Mouse (Mus musculus) cerebral cortex, adult 2 months (tissue): ENCODE data around the gene Opn4.

ENCODE experiments used
- WGBS: fragments of 180-500 bp; shearing (Covaris S2); methylation state at CpG from one replicate; pipeline ENCODE4 v1.1.7; 2018; 5-methylcytosine and 5-hydroxymethylcytosine counted together

The Opn4 gene

GRCm38 (mm10) chr14:34562393-34562792 is 37.5 kb downstream of the Opn4 start:
- WGBS, result 46% methylated on average over 2 of the region's 2 CpGs

- 90% methylated on average over 8 of the region's 8 CpGs for WGBS
Measured at GRCm38 (mm10) chr14:34561647-34562046, 38.3 kb downstream of the Opn4 start.

- WGBS, result 90% methylated on average over 9 of the region's 9 CpGs
Measured at GRCm38 (mm10) chr14:34558947-34559346, 41.0 kb downstream of the Opn4 start.

DNA sequence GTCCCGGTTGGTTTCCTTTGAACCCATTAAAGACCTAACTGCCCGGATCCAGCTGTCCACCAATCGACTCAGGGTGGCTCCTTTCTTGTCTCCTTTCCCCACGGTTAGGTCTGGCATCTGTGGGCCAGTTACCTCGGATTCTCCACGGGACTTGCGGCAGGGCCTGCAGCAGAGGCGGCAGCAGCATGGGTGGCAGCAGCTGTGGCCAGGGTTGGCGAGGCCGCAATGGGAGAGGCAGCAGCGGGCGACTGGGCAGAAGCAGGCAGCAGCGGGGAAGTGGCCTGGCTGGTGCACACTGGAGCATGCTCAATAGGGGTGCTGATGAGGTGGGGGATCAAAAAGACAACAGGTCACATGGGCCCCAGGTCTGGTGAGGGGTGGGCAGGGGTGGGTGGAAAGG is 44.7 kb downstream of the Opn4 start:
- 69% methylated on average over 13 of the region's 13 CpGs for WGBS

DNA sequence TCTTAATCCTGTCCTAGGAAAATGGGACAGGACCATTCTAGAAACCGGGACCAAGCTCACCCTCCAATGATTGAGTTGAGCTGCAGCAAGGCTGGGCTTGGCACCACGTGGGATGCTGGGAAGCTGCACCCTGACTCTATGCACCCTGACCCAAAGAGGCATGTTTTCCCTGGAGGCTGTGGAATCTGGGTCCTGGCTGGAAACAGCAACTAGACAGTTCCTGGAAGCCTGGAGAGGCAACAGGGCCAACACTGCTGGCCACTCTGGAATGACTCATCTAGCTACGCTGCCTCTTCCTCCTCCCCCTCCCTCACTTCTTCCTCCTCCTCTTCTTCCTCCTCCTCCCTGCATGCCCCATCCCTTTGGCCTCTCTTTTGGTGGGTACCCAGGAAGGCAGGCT is 45.9 kb downstream of the Opn4 start:
- WGBS, result 54% methylated on average over 3 of the region's 3 CpGs

DNA sequence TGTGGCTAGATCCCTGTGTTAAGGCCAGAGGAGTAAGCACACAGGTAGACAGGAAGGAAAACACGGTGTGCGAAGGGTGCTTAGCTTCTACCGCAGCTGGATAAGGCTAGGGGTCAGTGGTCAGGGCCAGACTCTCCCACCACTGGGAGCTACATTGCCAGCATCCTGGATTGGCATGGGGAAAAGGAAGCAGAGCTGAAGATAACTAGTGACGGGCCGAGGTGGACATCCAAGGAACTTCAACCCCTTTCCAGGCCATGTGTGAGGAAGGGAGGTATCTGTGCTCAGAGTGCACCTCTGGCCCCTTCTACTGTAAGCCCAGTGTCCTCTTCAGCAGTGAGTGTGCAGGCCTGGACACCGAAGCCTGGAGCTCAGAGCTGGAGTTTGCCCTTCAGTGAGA is 46.5 kb downstream of the Opn4 start:
- 87% methylated on average over 6 of the region's 6 CpGs for WGBS

DNA sequence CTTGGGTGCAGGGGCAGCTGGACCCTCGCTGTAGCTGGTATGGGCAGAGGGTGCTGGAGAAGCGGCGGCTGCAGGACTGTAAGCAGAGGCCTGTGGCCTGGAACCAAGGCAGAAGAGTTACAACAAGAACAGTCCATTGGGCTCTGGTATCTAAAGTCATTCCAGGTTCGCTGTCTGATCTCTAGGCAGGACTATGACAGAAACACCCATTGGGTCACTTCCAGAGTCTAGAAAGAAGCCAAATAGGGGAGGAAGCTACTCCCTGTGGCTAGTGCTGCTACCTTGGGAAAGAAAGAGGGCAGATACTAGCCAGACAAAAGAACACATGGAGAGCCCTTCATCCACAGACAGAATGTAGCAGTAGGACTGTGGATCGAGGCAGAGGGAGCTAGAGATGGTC is 47.7 kb downstream of the Opn4 start:
- 93% methylated on average over 5 of the region's 5 CpGs for WGBS

GRCm38 (mm10) chr14:34549004-34549671 is 50.8 kb downstream of the Opn4 start:
- WGBS, result under 1% methylated on average over 53 of the region's 55 CpGs

DNA sequence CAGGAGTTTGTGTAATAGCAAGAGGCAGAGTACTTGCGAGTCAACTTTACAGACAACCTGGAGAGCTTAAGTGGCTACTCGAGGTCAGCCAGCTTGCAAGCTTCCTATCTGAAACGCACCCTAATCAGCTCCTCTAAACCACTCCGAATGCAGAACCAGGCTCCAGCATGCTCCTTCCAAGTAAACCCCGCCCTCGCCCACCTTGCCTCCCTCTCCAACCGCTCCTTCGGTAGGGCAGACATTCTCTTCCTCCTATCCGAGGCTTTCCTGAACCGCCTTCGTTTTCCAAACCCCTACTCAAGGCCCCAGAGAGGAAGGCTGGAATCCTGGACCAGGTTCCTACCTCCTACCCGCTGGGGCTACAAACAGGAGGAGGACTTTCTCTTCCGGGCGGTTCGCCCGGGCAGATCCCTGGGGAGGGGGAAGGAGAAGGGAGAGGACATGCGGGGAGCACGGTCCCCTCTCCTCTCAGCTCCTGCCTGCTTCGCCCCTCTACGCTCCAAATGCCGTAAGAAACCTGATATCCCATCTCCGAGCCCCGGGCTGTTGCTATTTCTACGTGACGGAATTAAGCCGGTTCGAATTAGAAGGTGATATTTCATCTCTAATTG is 51.4 kb downstream of the Opn4 start:
- WGBS, result 7% methylated on average over 27 of the region's 27 CpGs

- WGBS, result 38% methylated on average over 2 of the region's 2 CpGs
Measured at GRCm38 (mm10) chr14:34544545-34544944, 55.4 kb downstream of the Opn4 start.

- WGBS, result 84% methylated on average over 6 of the region's 6 CpGs
Measured at GRCm38 (mm10) chr14:34544001-34544400, 55.9 kb downstream of the Opn4 start.

DNA sequence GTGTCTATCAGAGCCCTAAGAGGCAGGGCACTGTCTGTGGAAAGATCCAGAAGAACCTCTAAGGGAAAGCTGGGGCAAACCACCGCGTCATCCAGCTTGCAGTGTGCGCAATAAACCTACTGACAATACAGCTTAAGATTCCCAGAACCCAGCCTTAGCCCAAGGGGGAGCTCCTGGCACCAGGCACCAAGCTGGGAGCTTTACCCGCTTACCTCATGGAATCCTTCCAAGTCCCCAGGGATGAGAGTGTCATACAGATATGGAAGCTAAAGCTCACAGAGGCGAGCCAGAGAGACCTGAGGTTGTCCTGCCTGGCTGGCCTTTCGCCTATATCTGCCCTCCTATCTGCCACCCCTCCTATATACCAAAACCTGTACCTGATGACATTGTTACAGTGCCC is 56.3 kb downstream of the Opn4 start:
- 81% methylated on average over 6 of the region's 6 CpGs for WGBS

DNA sequence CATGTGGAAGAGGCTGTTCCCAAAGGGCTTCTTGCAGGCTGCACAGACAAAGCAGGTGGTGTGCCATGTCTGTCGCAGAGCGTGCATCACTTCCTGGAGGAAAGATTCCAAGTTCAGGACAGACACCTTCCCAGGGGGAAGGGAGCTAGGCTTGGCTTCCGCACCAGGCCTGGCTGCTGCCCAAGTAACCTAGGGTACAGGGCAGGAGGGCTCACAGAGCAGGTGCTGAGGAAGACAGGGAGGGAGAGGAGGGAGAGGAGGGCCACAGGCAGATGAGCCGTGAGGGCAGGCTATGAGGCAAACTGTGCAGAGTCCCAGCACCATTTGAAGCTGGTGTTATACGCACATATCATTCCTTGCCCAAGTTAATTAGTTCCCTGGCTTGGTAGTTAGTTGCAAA is 58.0 kb downstream of the Opn4 start:
- WGBS, result 87% methylated on average over 5 of the region's 5 CpGs

DNA sequence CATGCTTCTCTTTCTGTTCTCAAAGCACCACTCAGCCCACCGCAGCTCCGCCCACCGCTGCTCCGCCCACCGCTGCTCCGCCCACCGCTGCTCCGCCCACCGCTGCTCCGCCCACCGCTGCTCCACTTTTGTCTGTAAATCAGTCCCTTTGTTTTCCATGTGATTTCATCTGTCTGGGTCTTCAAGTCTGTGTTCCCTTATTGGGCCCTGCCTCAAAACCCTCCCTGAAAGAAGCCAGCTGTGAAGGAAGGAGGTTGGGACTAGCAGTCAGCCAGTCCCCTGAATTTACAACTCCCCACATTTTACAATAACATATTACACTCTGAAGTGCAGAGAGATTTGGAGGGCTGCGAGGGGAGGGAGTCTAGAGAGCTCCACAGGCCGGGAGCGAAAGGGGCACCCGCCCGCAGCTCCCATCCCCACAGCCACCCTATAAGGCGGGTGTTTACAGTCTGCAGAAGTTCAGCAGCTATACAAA is 59.2 kb downstream of the Opn4 start:
- WGBS, result 36% methylated on average over 13 of the region's 17 CpGs
